Mouse (Mus musculus): ENCODE data around the gene Selenov.

Selenov gene

GRCm38 (mm10) chr7:28290638-28291590 is at the start of gene Selenov:
Gene Selenov, minus strand, starts transcription at chr7:28291186.
- peak; percentile 64 for DNase-seq (ENCODE audit: extremely low spot score)

DNA sequence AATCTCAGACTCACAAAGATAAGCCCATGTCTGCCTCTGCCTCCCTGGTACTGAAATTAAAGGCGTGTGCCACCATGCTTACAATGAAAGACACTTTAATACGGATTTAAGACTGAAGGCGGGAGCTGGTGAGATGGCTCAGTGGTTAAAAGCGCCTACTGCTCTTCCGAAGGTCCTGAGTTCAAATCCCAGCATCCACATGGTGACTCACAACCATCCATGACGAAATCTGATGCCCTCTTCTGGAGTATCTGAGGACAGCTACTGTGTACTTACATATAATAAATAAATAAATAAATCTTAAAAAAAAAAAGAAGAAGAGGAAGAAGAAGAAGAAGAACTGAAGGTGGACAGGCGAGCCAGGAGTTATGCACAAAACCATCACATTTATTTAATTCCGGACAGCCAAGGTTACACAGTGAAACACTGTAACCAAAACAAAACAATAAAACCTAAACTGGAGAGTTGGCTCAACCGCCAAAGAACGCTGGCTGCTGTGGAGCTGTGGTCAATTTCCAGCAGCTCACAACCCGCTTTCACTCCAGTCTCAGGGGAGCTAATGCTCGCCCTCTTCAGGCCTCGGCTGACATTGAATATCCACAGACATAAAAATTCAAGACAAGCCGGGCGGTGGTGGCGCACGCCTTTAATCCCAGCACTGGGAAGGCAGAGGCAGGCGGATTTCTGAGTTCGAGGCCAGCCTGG is 48.4 kb upstream of the Selenov start:
- no peak for DNase-seq (ENCODE audit: extremely low spot score)

- peak; percentile 97 for DNase-seq (ENCODE audit: extremely low spot score)
These were observed 47.4 kb upstream of the Selenov start, which contains the start of gene Supt5 for GRCm38 (mm10) chr7:28338108-28338998. Gene Supt5, minus strand, starts transcription at chr7:28338746.

GRCm38 (mm10) chr7:28335471-28335870 is 44.5 kb upstream of the Selenov start:
- DNase-seq (ENCODE audit: extremely low spot score): no peak

- DNase-seq (ENCODE audit: extremely low spot score): no peak
These were observed 43.5 kb upstream of the Selenov start for GRCm38 (mm10) chr7:28334534-28334933.

DNA sequence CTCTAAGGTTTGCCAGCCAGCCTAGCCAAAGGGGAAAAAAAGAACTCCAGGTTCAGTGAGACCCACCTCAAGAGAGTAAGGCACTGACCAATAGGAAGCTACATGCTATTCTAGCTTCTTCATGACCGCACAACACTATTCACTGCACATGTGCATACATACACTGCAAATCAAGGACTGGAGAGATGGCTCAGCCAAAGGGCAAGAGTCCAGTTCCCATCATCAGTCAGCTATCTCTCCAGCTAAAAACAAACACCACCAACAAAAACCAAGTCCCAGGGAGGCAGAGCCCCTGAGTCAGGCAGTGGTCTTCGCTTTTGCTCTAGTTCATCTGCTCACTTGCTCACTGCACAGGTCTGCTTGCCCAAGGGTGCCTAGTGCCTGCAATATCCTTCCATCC is 37.3 kb upstream of the Selenov start:
- DNase-seq (ENCODE audit: extremely low spot score): no peak

GRCm38 (mm10) chr7:28326457-28326856 is 35.5 kb upstream of the Selenov start:
- DNase-seq (ENCODE audit: extremely low spot score): no peak

DNA sequence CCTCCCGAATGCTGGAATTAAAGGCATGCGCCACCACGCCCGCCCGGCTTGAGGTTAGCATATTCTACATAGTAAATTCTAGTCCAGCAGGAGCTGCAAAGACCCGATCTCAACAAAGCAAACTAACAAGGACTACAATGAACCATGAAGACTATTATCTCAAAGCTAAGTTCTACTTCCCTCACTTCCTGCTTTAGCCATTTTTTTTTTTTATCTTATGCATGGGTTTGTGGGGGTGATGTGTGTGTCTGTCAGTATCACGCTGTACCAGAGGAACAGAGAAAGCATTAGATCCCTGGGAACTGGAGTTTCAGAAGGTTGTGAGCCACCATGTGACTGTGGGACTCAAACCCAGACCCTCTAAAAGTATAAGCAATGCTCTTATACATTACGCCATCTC is 34.3 kb upstream of the Selenov start:
- DNase-seq (ENCODE audit: extremely low spot score): no peak

DNA sequence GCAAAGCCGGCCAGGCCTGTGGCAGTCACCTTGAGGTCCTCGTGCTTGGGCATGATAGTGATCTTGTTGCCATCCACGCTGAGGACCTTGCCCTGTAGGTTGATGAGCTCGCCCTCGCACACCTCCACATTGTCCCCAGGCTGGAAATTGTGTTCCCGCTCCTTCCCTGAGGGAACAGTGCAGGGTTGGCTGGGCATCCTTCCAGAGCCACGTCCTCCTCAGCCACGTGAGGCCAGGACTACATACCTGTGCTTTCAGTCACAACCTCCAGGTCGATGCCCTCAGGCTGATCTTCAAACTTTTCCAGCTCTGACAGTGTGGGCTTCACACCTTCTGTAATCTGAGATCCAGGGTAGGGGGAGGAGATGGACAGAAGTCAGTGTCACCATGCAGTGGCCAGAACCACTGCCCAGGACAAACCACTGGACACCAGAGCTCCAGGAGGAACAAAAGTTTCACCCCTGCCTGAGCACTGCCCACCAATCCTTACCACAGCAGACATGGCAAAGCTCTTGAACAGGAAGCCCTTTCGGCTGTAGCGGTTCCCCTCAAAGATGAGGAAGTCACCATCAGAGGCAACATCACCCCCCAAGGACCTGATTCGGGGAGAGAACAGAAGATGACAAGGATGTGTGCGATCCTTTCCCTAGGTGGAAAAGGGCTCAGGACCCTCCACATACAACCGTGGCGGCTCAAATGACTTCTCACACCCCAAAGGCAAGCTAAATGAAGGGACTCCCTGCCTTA is 31.2 kb upstream of the Selenov start:
- DNase-seq (ENCODE audit: extremely low spot score): no peak

- DNase-seq (ENCODE audit: extremely low spot score): no peak
These were observed 27.7 kb upstream of the Selenov start for GRCm38 (mm10) chr7:28318714-28319113.

DNA sequence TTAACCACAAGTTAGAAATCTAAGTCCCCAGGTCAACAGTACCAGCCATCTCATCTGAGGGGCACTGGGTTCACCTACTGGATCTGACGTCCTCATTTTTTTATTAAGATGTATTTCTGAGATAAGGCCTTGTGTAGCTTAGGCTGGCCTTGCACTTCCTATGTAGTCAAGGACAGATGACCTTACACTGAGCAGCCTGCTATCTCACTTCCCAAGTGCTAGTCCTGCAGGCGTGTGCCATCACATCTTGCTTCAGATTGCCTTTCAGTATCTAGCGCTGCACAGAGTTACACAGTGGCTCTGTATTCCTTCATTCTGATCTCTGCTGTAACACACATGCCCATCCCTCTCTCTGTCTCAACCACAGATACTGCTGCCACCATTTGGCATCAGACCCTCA is 27.1 kb upstream of the Selenov start:
- no peak for DNase-seq (ENCODE audit: extremely low spot score)

DNA sequence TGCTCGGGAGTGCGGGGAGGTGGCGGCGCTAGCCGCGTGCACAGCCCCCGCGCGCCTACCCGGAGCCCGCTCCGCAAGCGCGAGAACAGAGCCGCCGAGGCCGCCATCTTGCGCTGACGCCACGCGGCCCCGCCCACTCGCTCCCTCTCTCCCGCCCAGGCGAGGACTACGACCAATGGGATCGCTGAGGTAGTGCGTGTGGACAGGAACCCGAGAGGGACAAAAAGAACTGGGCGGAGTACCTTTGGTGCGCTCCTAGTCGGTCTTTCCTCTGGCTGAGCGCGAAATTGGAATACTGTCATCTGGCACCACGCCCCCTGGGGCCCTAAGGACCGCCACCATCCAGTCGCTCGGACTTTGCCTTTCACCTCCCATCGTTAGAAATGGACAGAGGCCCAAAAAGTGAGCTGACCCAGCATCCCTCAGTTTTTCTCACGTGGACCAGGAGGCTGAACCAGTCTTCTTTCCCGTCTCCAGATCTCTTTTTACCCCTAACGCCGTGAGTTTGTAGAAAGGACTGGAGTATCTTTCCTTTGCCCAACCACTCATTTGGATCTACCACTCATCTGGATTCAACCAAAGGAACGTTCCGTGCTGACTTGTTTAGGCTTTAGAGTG is 21.0 kb upstream of the Selenov start, which contains the start of gene Timm50:
TSS of gene Timm50 (minus strand) at position 147 of the 618 bp plus-strand sequence.
- DNase-seq (ENCODE audit: extremely low spot score): peak; percentile 95

GRCm38 (mm10) chr7:28311151-28311925 is 20.4 kb upstream of the Selenov start:
- DNase-seq (ENCODE audit: extremely low spot score): no peak

- no peak for DNase-seq (ENCODE audit: extremely low spot score)
These were observed 18.8 kb upstream of the Selenov start for GRCm38 (mm10) chr7:28309737-28310136.

GRCm38 (mm10) chr7:28306216-28306615 is 15.2 kb upstream of the Selenov start:
- no peak for DNase-seq (ENCODE audit: extremely low spot score)

DNA sequence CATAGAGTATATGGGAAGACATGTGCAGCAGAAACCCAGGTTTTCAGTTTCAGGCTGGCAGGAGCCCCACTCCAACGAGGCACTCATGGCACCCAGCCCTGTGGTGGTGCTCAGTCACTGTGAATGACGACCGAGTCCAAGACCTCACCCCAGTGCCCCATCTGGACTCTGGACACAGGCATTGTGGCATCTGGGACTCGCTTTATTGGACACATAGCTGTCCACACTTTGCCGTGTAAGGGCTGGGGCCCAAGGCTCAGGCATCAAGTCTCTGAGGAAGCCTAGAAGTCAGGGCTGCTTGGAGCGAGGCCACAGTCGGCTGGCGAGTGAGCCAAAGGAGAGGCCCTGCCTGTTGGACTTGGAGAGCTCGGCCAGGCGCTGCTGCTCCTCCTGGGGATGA is 14.7 kb upstream of the Selenov start:
- no peak for DNase-seq (ENCODE audit: extremely low spot score)

- DNase-seq (ENCODE audit: extremely low spot score): peak; percentile 79
These were observed 10.8 kb upstream of the Selenov start, which contains the start of gene Dll3 for GRCm38 (mm10) chr7:28301616-28302433. Gene Dll3, minus strand, starts transcription at chr7:28302238.

DNA sequence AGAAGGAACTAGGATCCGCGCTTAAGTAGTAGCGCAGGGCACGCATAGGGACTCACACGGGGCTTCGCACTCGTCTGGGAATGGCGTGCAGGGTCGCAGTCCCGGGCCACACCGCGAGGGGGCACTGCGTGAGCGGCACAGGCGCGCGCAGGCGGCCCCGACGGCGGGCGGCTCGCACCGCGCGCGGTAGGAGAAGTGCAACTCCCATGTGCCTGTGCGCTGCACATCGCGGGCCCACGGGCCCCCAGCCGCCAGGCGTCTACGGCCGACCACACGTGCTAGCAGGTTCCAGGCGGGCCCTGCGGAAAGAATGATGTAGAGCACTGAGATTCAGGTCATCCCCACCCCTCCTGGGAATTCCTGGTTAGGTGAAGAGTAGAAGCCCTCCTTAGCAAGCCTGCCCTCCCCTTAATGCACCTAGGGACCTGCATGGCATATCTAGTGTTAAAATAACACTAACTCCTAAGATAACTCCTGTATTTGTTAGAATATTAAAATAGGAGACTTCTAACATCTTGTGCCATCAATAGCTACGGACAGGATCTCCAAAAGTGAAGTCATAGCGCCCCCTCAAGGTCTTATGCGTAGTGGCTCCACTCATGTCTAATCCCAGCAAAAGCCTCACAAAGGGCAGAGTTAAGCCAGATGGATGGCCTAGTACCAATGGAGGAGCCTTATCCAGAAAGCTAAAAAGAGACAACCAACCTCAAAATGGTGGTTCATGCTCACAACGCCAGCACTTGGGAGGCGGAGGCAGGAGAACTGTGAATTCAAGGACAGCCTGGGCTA is 8.0 kb upstream of the Selenov start:
- DNase-seq (ENCODE audit: extremely low spot score): peak; percentile 64
